Mouse (Mus musculus): Measurements from ENCODE around the gene Ttc28. TPM values are rescaled to one million over a fixed set of nuclear protein-coding genes. Genes with fewer than 3 reads are reported as not detected.

The Ttc28 gene
- total and polyA plus RNA-seq, 3 experiments: 1.1 to 1.8 TPM; not detected in 1

GRCm38 (mm10) chr5:110898785-110899184 is 19.2 kb downstream of the Ttc28 start:
- H3K79me2 ChIP-seq (ENCODE audit: control insufficient read depth, insufficient read depth, low read length, poor library complexity): no peaks in the 10 kb centered on the region

GRCm38 (mm10) chr5:110900331-110900730 is 20.7 kb downstream of the Ttc28 start:
- Histone ChIP-seq H3K27me3 (ENCODE audit: control insufficient read depth in 1 of 2, insufficient read depth in 2 of 2, low read length in 2 of 2) (no peaks in the 10 kb centered on the region), H3K36me3 (ENCODE audit: control insufficient read depth in 1 of 2, insufficient read depth in 2 of 2, low read length in 2 of 2) (no peaks in the 10 kb centered on the region), H3K9me3 (replicated peaks; ENCODE audit: insufficient read depth, low read length) (no peaks in the 10 kb centered on the region), H3K9ac (ENCODE audit: control insufficient read depth, low read depth, low read length, poor library complexity, severe bottlenecking) (no peak overlapping the region), H3K4me1 (ENCODE audit: control insufficient read depth in 1 of 2, insufficient read depth in 2 of 2, low read length in 2 of 2) (no peaks in the 10 kb centered on the region), H3K79me2 (ENCODE audit: control insufficient read depth, insufficient read depth, low read length, poor library complexity) (no peaks in the 10 kb centered on the region), H3K27ac (ENCODE audit: control insufficient read depth, low read depth, low read length) (no peak overlapping the region), H3K4me3 (ENCODE audit: control insufficient read depth in 1 of 2, insufficient read depth in 1 of 2, low read depth in 2 of 2, low read length in 2 of 2) (no peak overlapping the region)
- TF ChIP-seq HCFC1 (IDR thresholded peaks at IDR 0.05; ENCODE audit: low read depth, low read length): no peak
- TF ChIP-seq GATA1 (IDR thresholded peaks at IDR 0.05; ENCODE audit: low read depth, low read length): no peak
- no peak for TF ChIP-seq ZC3H11A (IDR thresholded peaks at IDR 0.05; ENCODE audit: low read depth, low read length)
- no peak for TF ChIP-seq CHD2 (IDR thresholded peaks at IDR 0.05; ENCODE audit: low read length)
- no peak for DNase-seq (ENCODE audit: low read depth, low spot score)

More at GRCm38 (mm10) chr5:110898785-110899184, 19.2 kb downstream of the Ttc28 start:
- TF ChIP-seq CHD2 (IDR thresholded peaks at IDR 0.05; ENCODE audit: low read length): no peak
- TF ChIP-seq SMC3 (IDR thresholded peaks at IDR 0.05; ENCODE audit: low read depth, low read length): no peak
- no peak for TF ChIP-seq USF2 (IDR thresholded peaks at IDR 0.05; ENCODE audit: borderline replicate concordance in 1 of 2, insufficient read depth in 1 of 2, low read depth in 1 of 2, low read length in 2 of 2)
- no peak for TF ChIP-seq RAD21 (IDR thresholded peaks at IDR 0.05; ENCODE audit: low read depth, low read length)
- TF ChIP-seq RCOR1 (IDR thresholded peaks at IDR 0.05; ENCODE audit: low read depth, low read length): no peak
- TF ChIP-seq POLR2A (IDR thresholded peaks at IDR 0.05; ENCODE audit: control insufficient read depth in 1 of 2, insufficient read depth in 1 of 2, low read depth in 1 of 2, low read length in 2 of 2, poor library complexity in 1 of 2): no peak
- no peak for TF ChIP-seq MXI1 (IDR thresholded peaks at IDR 0.05; ENCODE audit: low read depth, low read length)
- no peak for TF ChIP-seq KAT2A (conservative IDR thresholded peaks at IDR 0.05; ENCODE audit: low read depth, low read length)
- no peak for TF ChIP-seq ZNF384 (IDR thresholded peaks at IDR 0.05; ENCODE audit: low read depth, low read length)
- TF ChIP-seq MAFK (IDR thresholded peaks at IDR 0.05; ENCODE audit: borderline replicate concordance, low read depth, low read length): no peak
- TF ChIP-seq ETS1 (IDR thresholded peaks at IDR 0.05; ENCODE audit: low read depth, low read length): no peak
- no peak for TF ChIP-seq JUND (IDR thresholded peaks at IDR 0.05; ENCODE audit: low read depth, low read length)
- TF ChIP-seq SIN3A (IDR thresholded peaks at IDR 0.05; ENCODE audit: low read length): no peak
- TF ChIP-seq E2F4 (IDR thresholded peaks at IDR 0.05; ENCODE audit: borderline replicate concordance, low read depth, low read length): no peak
- no peak for TF ChIP-seq ELF1 (IDR thresholded peaks at IDR 0.05; ENCODE audit: low read depth, low read length)
- no peak for TF ChIP-seq NELFE (IDR thresholded peaks at IDR 0.05; ENCODE audit: low read depth, low read length)
- no peaks in the 10 kb centered on the region for H3K4me1 ChIP-seq (ENCODE audit: control insufficient read depth in 1 of 2, insufficient read depth in 2 of 2, low read length in 2 of 2)
- no peak overlapping the region for H3K27ac ChIP-seq (ENCODE audit: control insufficient read depth, low read depth, low read length)
- DNase-seq (ENCODE audit: low read depth, low spot score): no peak
- no peaks in the 10 kb centered on the region for H3K36me3 ChIP-seq (ENCODE audit: control insufficient read depth in 1 of 2, insufficient read depth in 2 of 2, low read length in 2 of 2)
- no peak overlapping the region for H3K4me3 ChIP-seq (ENCODE audit: control insufficient read depth in 1 of 2, insufficient read depth in 1 of 2, low read depth in 2 of 2, low read length in 2 of 2)
- no peaks in the 10 kb centered on the region for H3K9me3 ChIP-seq (replicated peaks; ENCODE audit: insufficient read depth, low read length)
- H3K9ac ChIP-seq (ENCODE audit: control insufficient read depth, low read depth, low read length, poor library complexity, severe bottlenecking): no peak overlapping the region
- H3K27me3 ChIP-seq (ENCODE audit: control insufficient read depth in 1 of 2, insufficient read depth in 2 of 2, low read length in 2 of 2): no peaks in the 10 kb centered on the region

All from MEL (cell line).